Mouse (Mus musculus) CH12.LX (cell line): Measurements from ENCODE around the gene Ndc1.

Experiments
- CTCF ChIP-seq, 2 experiments: IDR thresholded peaks in 1 of 2; conservative IDR thresholded peaks in 1 of 2; 2 replicates each; pipeline ENCODE4 v1.5.1; 2011 to 2012; ENCODE audit warnings: low read depth in 2 of 2, low read length in 2 of 2, improper control_type of control experiment in 1 of 2, inconsistent platforms in 1 of 2, mild to moderate bottlenecking in 1 of 2, moderate library complexity in 1 of 2
- NELFE ChIP-seq: IDR thresholded peaks from 2 replicates; pipeline ENCODE4 v1.6.1; 2011; ENCODE audit warnings: low read depth, low read length, improper control_type of control experiment
- USF2 ChIP-seq: conservative IDR thresholded peaks from 2 replicates; pipeline ENCODE4 v1.6.1; 2011; ENCODE audit warnings: low read depth, low read length, improper control_type of control experiment

- TF ChIP-seq CTCF (conservative IDR thresholded peaks at IDR 0.05 in 1 of 2, IDR thresholded peaks at IDR 0.05 in 1 of 2; ENCODE audit: low read depth in 2 of 2, low read length in 2 of 2) (no peak), USF2 (no peak), NELFE (no peak)
These were observed 9.1 kb upstream of the Ndc1 start for GRCm38 (mm10) chr4:107358460-107358859.
